Mouse (Mus musculus) bone marrow, adult 2 months (tissue): Measurements from ENCODE around the gene Ctns.

Experiments used
- CTCF ChIP-seq: fragments of 200-500 bp; IDR thresholded peaks from 2 replicates; pipeline ENCODE4 v1.5.1; 2011; ENCODE audit warnings: low read length, control low read depth; ENCODE audit not compliant: control insufficient read depth, insufficient read depth
- POLR2A ChIP-seq: fragments of 200-500 bp; IDR thresholded peaks from 2 replicates; pipeline ENCODE4 v1.6.1; 2011; ENCODE audit warnings: low read depth, mild to moderate bottlenecking, control low read depth, low read length, borderline replicate concordance; ENCODE audit not compliant: control insufficient read depth

- TF ChIP-seq CTCF = no peak
- no peak for TF ChIP-seq POLR2A
These were observed 27.0 kb upstream of the Ctns start for GRCm38 (mm10) chr11:73225856-73226255.
